Mouse (Mus musculus): ENCODE results near the gene Atp5l. TPM values are rescaled to one million over a fixed set of nuclear protein-coding genes. Genes with fewer than 3 reads are reported as not detected.
A peak's percentile ranks its signal among the peaks of the same experiment; 100 is the strongest.

The Atp5l gene
- polyA plus RNA-seq, 1 experiment from 2014 or later, result 860 TPM

GRCm38 (mm10) chr9:44946185-44946695 lies 25.7 kb upstream of the Atp5l start:
- Histone ChIP-seq H3K27me3 (ENCODE audit: control insufficient read depth, insufficient read depth, low read length) (no peaks in the 10 kb centered on the region), H3K4me1 (ENCODE audit: control insufficient read depth, insufficient read depth, low read length) (no peaks in the 10 kb centered on the region), H3K4me2 (ENCODE audit: low read depth, low read length) (no peak overlapping the region), H3K9me3 (ENCODE audit: control insufficient read depth, low read length) (no peaks in the 10 kb centered on the region), H3K36me3 (ENCODE audit: control insufficient read depth, insufficient read depth, low read length) (peaks cover 60% of the 10 kb centered on the region), H3K27ac (ENCODE audit: low read depth, low read length) (no peak overlapping the region), H3K9ac (replicated peaks; ENCODE audit: low read depth, low read length) (no peak overlapping the region), H3K4me3 (ENCODE audit: low read depth, low read length) (no peak overlapping the region)
- 97% methylated on average over 7 of the region's 7 CpGs for WGBS
- ATAC-seq (ENCODE audit: low read depth), result no peak

- Histone ChIP-seq H3K27ac (ENCODE audit: low read depth, low read length) (no peak overlapping the region), H3K9ac (replicated peaks; ENCODE audit: low read depth, low read length) (no peak overlapping the region), H3K27me3 (ENCODE audit: control insufficient read depth, insufficient read depth, low read length) (no peaks in the 10 kb centered on the region), H3K36me3 (ENCODE audit: control insufficient read depth, insufficient read depth, low read length) (peaks cover 51% of the 10 kb centered on the region), H3K4me1 (ENCODE audit: control insufficient read depth, insufficient read depth, low read length) (no peaks in the 10 kb centered on the region), H3K4me2 (ENCODE audit: low read depth, low read length) (no peak overlapping the region), H3K9me3 (ENCODE audit: control insufficient read depth, low read length) (no peaks in the 10 kb centered on the region), H3K4me3 (ENCODE audit: low read depth, low read length) (no peak overlapping the region)
- no peak for ATAC-seq (ENCODE audit: low read depth)
- WGBS, result 97% methylated on average over 4 of the region's 4 CpGs
These were observed 21.9 kb upstream of the Atp5l start for GRCm38 (mm10) chr9:44942421-44942820.

DNA sequence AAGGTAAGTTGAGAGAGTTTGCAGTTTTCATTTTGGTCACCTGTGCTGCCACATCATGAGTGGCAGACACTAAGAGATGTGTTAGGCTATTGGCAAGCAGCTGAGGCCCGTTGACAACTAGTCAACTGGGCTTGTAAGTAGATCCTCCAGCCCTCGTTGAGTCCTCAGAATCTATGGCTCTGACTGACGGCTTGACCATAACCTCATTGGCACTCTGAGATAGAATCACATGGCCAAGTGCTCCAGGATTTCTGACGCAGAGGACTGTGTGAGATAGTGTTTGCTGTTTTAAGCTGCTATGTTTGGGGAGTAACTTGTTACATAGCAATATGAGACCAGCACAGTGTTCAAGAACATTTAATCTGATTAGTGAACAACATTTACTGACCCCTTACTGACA lies 21.2 kb upstream of the Atp5l start:
- Histone ChIP-seq H3K4me1 (ENCODE audit: control insufficient read depth, insufficient read depth, low read length) (no peaks in the 10 kb centered on the region), H3K27me3 (ENCODE audit: control insufficient read depth, insufficient read depth, low read length) (no peaks in the 10 kb centered on the region), H3K4me2 (ENCODE audit: low read depth, low read length) (no peak overlapping the region), H3K4me3 (ENCODE audit: low read depth, low read length) (no peak overlapping the region), H3K27ac (ENCODE audit: low read depth, low read length) (no peak overlapping the region), H3K9me3 (ENCODE audit: control insufficient read depth, low read length) (no peaks in the 10 kb centered on the region), H3K9ac (replicated peaks; ENCODE audit: low read depth, low read length) (no peak overlapping the region), H3K36me3 (ENCODE audit: control insufficient read depth, insufficient read depth, low read length) (peaks cover 51% of the 10 kb centered on the region)
- 83% methylated on average over 4 of the region's 4 CpGs for WGBS
- no peak for ATAC-seq (ENCODE audit: low read depth)

GRCm38 (mm10) chr9:44921543-44921942 lies 1.0 kb upstream of the Atp5l start:
- Histone ChIP-seq H3K4me2 (ENCODE audit: low read depth, low read length) (peak overlapping the region; percentile 59), H3K27ac (ENCODE audit: low read depth, low read length) (peak overlapping the region; percentile 86), H3K27me3 (ENCODE audit: control insufficient read depth, insufficient read depth, low read length) (no peaks in the 10 kb centered on the region), H3K4me1 (ENCODE audit: control insufficient read depth, insufficient read depth, low read length) (peaks cover 8% of the 10 kb centered on the region; the same call in 1 of the 2 replicates), H3K9ac (replicated peaks; ENCODE audit: low read depth, low read length) (peak overlapping the region; percentile 84; the same call in 1 of the 2 replicates), H3K4me3 (ENCODE audit: low read depth, low read length) (peak overlapping the region; percentile 66), H3K36me3 (ENCODE audit: control insufficient read depth, insufficient read depth, low read length) (peaks cover 4% of the 10 kb centered on the region; the same call in 1 of the 2 replicates), H3K9me3 (ENCODE audit: control insufficient read depth, low read length) (no peaks in the 10 kb centered on the region)
- WGBS, result 70% methylated on average over 2 of the region's 2 CpGs
- no peak for ATAC-seq (ENCODE audit: low read depth)

DNA sequence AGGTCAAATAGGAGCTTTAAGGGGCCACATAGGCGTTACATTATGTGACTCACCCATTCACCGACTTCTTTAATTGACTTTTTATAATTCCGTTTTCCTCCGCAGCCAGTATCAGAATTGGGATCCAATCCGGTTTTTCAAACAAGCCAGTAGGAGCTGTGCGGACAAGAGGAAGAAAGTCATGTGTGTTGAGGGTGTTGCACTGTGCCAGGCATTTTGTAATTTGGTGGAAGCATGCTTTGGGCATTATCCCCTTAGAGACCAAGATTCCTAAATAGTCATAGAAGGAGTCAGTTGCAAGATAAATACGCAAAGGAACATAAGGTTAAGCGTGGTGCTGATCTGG lies 554 bp upstream of the Atp5l start:
- H3K27me3 ChIP-seq (ENCODE audit: control insufficient read depth, insufficient read depth, low read length), result no peaks in the 10 kb centered on the region
- H3K4me2 ChIP-seq (ENCODE audit: low read depth, low read length), result peak overlapping the region; percentile 59
- WGBS, result 2% methylated on average over 8 of the region's 8 CpGs

GRCm38 (mm10) chr9:44919606-44920005 lies 936 bp downstream of the Atp5l start:
- H3K4me2 ChIP-seq (ENCODE audit: low read depth, low read length), result peak overlapping the region; percentile 59
- H3K36me3 ChIP-seq (ENCODE audit: control insufficient read depth, insufficient read depth, low read length), result no peaks in the 10 kb centered on the region
- H3K4me1 ChIP-seq (ENCODE audit: control insufficient read depth, insufficient read depth, low read length), result peaks cover 12% of the 10 kb centered on the region; the same call in 1 of the 2 replicates
- WGBS, result 40% methylated on average over 2 of the region's 2 CpGs
- H3K9ac ChIP-seq (replicated peaks; ENCODE audit: low read depth, low read length), result peak overlapping the region; percentile 84; the same call in 1 of the 2 replicates
- no peaks in the 10 kb centered on the region for H3K27me3 ChIP-seq (ENCODE audit: control insufficient read depth, insufficient read depth, low read length)
- H3K27ac ChIP-seq (ENCODE audit: low read depth, low read length), result no peak overlapping the region
- ATAC-seq (ENCODE audit: low read depth), result no peak
- peak overlapping the region; percentile 66 for H3K4me3 ChIP-seq (ENCODE audit: low read depth, low read length)
- no peaks in the 10 kb centered on the region for H3K9me3 ChIP-seq (ENCODE audit: control insufficient read depth, low read length)

More for the DNA sequence above, 554 bp upstream of the Atp5l start:
- H3K9ac ChIP-seq (replicated peaks; ENCODE audit: low read depth, low read length), result peak overlapping the region; percentile 84
- H3K9me3 ChIP-seq (ENCODE audit: control insufficient read depth, low read length), result no peaks in the 10 kb centered on the region
- peak overlapping the region; percentile 66 for H3K4me3 ChIP-seq (ENCODE audit: low read depth, low read length)
- H3K36me3 ChIP-seq (ENCODE audit: control insufficient read depth, insufficient read depth, low read length), result peaks cover 4% of the 10 kb centered on the region; the same call in 1 of the 2 replicates
- H3K27ac ChIP-seq (ENCODE audit: low read depth, low read length), result peak overlapping the region; percentile 86
- peaks cover 8% of the 10 kb centered on the region; the same call in 1 of the 2 replicates for H3K4me1 ChIP-seq (ENCODE audit: control insufficient read depth, insufficient read depth, low read length)
- ATAC-seq (ENCODE audit: low read depth), result peak; percentile 88

- peaks cover 12% of the 10 kb centered on the region; the same call in 1 of the 2 replicates for H3K4me1 ChIP-seq (ENCODE audit: control insufficient read depth, insufficient read depth, low read length)
- 43% methylated on average over 1 of the region's 1 CpGs for WGBS
- no peak for ATAC-seq (ENCODE audit: low read depth)
- H3K27me3 ChIP-seq (ENCODE audit: control insufficient read depth, insufficient read depth, low read length), result no peaks in the 10 kb centered on the region
- no peaks in the 10 kb centered on the region for H3K36me3 ChIP-seq (ENCODE audit: control insufficient read depth, insufficient read depth, low read length)
- H3K4me3 ChIP-seq (ENCODE audit: low read depth, low read length), result no peak overlapping the region
- no peaks in the 10 kb centered on the region for H3K9me3 ChIP-seq (ENCODE audit: control insufficient read depth, low read length)
- H3K27ac ChIP-seq (ENCODE audit: low read depth, low read length), result no peak overlapping the region
- H3K9ac ChIP-seq (replicated peaks; ENCODE audit: low read depth, low read length), result no peak overlapping the region
- no peak overlapping the region for H3K4me2 ChIP-seq (ENCODE audit: low read depth, low read length)
These were observed 4.3 kb downstream of the Atp5l start for GRCm38 (mm10) chr9:44916196-44916595.

- Histone ChIP-seq H3K27ac (ENCODE audit: low read depth, low read length) (no peak overlapping the region), H3K9me3 (ENCODE audit: control insufficient read depth, low read length) (no peaks in the 10 kb centered on the region), H3K9ac (replicated peaks; ENCODE audit: low read depth, low read length) (no peak overlapping the region), H3K27me3 (ENCODE audit: control insufficient read depth, insufficient read depth, low read length) (no peaks in the 10 kb centered on the region), H3K4me1 (ENCODE audit: control insufficient read depth, insufficient read depth, low read length) (peaks cover 12% of the 10 kb centered on the region; the same call in 1 of the 2 replicates), H3K36me3 (ENCODE audit: control insufficient read depth, insufficient read depth, low read length) (peaks cover 8% of the 10 kb centered on the region), H3K4me3 (ENCODE audit: low read depth, low read length) (no peak overlapping the region), H3K4me2 (ENCODE audit: low read depth, low read length) (no peak overlapping the region)
- no peak for ATAC-seq (ENCODE audit: low read depth)
- WGBS, result 47% methylated on average over 4 of the region's 4 CpGs
These were observed 5.8 kb downstream of the Atp5l start for GRCm38 (mm10) chr9:44914706-44915105.

- Histone ChIP-seq H3K27ac (ENCODE audit: low read depth, low read length) (no peak overlapping the region), H3K27me3 (ENCODE audit: control insufficient read depth, insufficient read depth, low read length) (no peaks in the 10 kb centered on the region), H3K4me2 (ENCODE audit: low read depth, low read length) (no peak overlapping the region), H3K9me3 (ENCODE audit: control insufficient read depth, low read length) (no peaks in the 10 kb centered on the region), H3K4me1 (ENCODE audit: control insufficient read depth, insufficient read depth, low read length) (peaks cover 4% of the 10 kb centered on the region; the same call in 1 of the 2 replicates), H3K9ac (replicated peaks; ENCODE audit: low read depth, low read length) (no peak overlapping the region), H3K36me3 (ENCODE audit: control insufficient read depth, insufficient read depth, low read length) (peaks cover 8% of the 10 kb centered on the region), H3K4me3 (ENCODE audit: low read depth, low read length) (no peak overlapping the region)
- no peak for ATAC-seq (ENCODE audit: low read depth)
- WGBS, result 95% methylated on average over 4 of the region's 4 CpGs
These were observed 9.2 kb downstream of the Atp5l start for GRCm38 (mm10) chr9:44911365-44911764.

Measured in neural tube, embryonic 14.5 days (tissue).